Mouse (Mus musculus) frontal cortex, postnatal 36 days (tissue): ENCODE data around the gene Hsd3b5.
A peak's percentile ranks its signal among the peaks of the same experiment; 100 is the strongest.
"Not testable (repeated sequence)": the region's sequence is repeated elsewhere in the genome, so short reads cannot be mapped to it uniquely, and the experiment has no call there.

Experiments
- DNase-seq, 2 experiments: peaks; one replicate each; pipeline ENCODE4 v3.0.0; 2022; ENCODE audit warnings: low spot score in 2 of 2

The Hsd3b5 gene

DNA sequence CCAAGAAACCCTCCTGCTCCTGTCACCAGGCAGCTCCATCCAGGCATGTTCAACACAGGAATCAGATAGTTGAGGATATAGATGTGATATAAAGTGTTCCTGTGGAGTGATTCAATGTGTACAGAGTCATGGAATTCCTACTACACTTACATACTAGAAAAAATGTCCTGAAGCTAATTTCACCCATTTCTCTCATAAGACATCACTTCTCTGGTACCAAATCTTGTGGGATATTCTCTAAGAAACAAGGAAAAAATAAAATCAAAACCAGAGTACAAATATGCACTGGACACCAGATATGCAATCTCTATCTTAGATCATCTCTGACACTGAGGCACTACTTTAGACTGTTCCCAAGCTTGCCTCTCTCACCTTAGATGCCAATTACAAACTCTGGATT lies at the start of gene Hsd3b5:
Hsd3b5 (minus strand) TSS at position 101 of the 400 bp plus-strand sequence.
- no peak for DNase-seq

DNA sequence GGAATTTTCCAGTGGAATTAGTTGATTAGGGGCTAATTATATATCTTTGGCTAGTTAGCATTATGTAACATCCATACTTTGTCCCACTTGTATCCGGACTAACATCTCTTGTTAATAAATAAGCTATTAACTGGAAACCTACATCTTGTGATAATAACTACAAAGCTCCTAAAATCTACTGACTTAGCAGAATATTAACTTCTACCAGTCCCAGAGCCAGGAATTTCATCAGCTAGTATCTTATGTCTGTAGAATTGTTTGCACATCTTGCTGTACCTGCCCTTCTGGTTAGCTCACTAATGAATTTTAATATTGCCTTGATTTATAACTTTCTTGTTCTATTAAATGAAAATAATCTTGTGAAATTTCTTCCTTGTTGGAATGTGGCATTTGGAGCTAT lies 5.1 kb upstream of the Hsd3b5 start:
- no peak for DNase-seq

- DNase-seq: no peak
Measured at GRCm38 (mm10) chr3:98629633-98630032, 419 bp downstream of the Hsd3b5 start.

DNA sequence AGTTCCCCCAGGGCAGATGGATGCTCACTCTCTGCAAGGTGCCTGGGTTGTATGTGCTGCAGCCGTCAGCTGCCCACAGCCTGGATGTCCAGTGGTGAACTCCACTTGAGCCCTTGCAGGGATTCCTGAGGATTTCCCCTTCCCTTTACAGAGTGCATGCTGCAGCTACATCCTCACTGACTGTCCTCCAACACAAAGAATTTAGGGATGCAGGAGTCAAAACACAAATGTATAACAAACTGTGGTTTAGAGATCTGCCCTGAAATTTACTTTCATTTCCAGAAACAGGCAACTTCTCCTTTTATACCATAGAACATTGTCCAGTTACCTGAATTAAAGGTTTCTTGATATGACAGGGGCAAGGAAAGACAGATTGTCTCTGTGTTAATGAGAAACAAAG lies 13.3 kb downstream of the Hsd3b5 start:
- not testable (repeated sequence) for DNase-seq

DNA sequence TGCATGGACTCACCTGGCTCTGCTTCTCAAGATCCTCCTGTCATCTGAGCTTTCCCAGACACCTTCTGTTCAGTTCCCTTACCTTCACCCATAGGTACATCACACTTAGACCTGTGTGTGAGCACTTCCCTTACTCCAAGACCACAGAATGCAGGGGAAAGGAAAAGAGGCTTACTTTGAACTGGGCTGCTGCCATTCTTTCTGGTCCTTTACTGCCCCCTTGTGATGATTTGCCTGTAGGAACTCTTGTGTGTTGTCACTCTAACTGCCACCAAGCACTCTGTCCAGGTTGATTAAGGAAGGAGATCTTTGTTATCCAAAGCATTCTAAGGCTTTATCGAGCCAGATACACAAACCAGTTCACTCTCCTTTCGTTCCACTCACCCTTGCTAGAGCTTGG lies 13.8 kb downstream of the Hsd3b5 start:
- DNase-seq: not testable (repeated sequence)

DNA sequence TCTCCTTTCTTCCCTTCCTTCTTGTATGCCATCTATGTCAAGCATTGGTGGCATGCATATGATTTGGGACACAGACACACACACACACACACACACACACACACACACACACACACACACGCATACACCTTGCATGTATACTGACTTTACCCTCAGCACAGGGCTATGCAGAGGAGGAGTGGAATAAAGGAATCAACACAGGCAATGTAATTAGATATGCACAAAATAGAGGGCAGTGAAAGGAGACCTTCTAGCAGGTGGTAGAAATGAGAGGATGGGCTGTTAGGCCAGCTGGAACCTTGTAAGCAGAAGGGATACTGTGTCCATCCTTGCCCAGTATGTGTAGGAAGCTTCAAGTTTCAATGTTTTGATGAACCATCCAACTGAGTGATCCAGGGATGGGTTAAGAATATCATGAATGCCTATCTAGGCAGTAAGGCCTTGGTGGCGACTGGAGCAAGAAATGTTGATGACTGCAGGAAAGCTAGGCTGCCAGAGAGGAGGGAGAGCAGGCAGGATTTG lies 15.6 kb downstream of the Hsd3b5 start:
- DNase-seq: not testable (repeated sequence)

DNA sequence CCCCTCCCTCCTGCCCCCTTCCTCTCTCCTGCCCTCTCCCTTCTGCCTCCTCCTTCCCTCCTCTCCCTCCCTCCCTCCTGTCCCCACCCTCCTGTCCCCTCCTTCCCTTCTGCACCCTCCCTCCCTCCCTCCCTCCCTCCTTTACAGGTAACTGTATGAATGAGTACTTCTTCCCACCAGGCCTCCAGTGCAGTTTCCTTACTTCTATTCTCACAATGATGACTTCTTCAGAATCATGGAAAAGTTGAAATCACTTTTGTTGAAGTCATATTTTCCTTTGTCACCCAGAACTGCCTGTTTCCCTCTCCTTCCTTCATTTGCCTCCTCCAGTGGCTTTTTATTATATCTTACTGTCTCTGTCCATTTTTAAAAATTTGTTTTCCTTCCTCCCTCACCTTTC lies 16.1 kb downstream of the Hsd3b5 start:
- no peak for DNase-seq

GRCm38 (mm10) chr3:98613540-98613939 lies 16.5 kb downstream of the Hsd3b5 start:
- not testable (repeated sequence) for DNase-seq

DNA sequence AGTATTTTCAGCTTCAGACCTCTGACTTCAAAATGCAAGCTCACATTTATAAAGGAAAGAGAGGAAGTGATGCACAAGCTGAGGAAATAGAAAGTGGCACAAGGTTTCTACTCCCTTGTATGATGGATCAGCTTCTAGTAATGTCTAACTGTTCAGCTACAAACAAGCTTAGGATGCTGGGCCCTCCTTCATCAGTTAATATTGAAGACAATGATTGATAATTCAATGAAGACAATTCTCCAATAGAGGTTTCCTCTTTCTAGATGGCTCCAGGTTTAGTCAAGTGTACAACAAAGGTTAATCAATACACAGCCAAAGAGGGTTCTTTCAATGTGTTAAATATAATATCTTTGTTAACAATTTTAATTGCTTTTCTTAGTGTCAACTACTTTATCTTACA lies 41.3 kb downstream of the Hsd3b5 start, which contains the start of gene Gm10681:
Gm10681 (minus strand) TSS at position 101 of the 400 bp plus-strand sequence.
- no peak for DNase-seq

DNA sequence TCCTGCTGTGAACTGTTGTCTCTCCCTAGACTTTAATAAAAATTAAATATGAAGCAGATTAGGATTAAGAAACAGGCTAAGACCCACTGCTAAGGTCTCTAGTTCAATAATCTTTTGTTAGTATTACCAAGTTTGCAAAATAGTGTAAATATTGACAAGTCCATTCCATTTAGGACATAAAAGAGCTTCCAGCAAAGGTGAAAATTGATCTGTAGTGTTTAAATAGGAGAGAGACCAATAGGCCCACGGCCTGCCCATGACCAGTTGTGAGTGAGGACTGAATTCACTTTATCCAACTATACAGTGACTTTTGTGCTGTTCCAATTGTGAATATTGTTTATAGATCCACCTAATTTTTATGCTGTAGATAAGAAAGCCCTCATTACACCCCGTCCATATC lies 42.3 kb downstream of the Hsd3b5 start:
- DNase-seq: no peak

DNA sequence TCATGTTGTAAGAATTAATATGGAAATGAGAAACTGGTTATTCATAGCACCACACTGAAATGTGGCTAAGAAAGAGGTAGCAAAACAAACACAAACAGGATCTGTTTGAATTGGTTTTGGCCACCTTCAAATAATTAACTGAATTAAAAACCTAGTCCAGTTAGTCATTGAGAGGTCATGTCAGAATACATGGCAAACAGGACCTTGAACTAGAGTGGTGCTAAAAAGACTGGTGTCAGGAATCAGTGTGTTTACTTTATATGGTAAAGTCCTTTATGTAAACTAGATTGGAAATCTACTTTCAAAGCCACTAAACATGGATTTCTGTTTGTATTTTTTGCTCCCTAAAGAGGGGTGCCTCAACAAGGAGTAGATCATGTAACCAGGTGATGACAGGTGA lies 47.4 kb downstream of the Hsd3b5 start:
- not testable (repeated sequence) for DNase-seq

DNA sequence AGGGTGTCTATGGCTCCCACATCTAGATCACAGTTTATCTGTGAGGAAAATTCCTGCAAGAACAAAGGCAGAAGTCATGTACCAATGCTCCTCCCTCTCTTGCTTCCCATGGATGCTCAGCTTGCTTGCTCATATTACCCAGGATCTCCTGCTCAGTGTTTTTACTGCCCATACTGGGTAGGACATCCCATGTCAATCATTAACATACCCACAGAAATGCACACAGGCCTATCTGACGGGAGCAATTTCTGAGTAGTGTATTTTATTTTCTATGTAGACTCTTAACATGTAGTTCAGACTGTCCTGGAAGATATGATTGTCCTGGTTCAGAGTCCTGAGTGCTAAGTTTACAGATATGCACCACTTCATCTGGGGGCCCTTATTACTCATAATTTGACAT lies 47.9 kb downstream of the Hsd3b5 start:
- not testable (repeated sequence) for DNase-seq

GRCm38 (mm10) chr3:98581024-98581423 lies 49.0 kb downstream of the Hsd3b5 start:
- peak; percentile 72 to 87 for DNase-seq
